Mouse (Mus musculus) liver, embryonic 14.5 days (tissue): ENCODE data around the gene Prg4.

Experiments used
- CTCF ChIP-seq: IDR thresholded peaks from 2 replicates; pipeline ENCODE4 v1.5.1; 2016; ENCODE audit warnings: antibody characterized with exemption, low read depth, control low read depth
- EP300 ChIP-seq: IDR thresholded peaks from 2 replicates; pipeline ENCODE4 v1.6.1; 2016; ENCODE audit warnings: antibody characterized with exemption, low read depth

DNA sequence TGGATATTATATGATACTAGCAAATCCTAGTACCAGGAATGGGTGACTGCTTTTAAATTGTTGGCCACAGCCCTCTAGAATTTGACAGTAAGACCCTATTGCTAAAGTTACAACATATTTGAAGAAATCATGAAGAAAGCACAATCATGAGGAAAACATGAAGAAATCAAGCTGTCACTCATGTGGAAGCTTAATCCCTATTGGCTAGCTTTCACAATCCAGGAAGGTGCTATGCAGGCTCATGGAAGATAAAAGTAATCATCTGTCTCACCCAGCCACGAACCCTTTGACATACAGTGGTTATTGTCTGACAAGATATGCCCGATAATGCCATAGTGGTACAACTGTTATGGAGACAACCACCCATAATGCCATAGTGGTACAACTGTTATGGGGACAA, 32.2 kb upstream of the Prg4 start:
- no peak for TF ChIP-seq EP300
- no peak for TF ChIP-seq CTCF
